Mouse (Mus musculus) hindbrain, embryonic 13.5 days (tissue): ENCODE results near the gene Ifngr1. TPM values are rescaled to one million over a fixed set of nuclear protein-coding genes. Genes with fewer than 3 reads are reported as not detected.
"Not testable (repeated sequence)": the region's sequence is repeated elsewhere in the genome, so short reads cannot be mapped to it uniquely, and the experiment has no call there.

ENCODE experiments used
- ATAC-seq: fragments of 200-750 bp; cut with Nextera tagmentation; 2 replicates; pipeline ENCODE4 v1.8.0; 2017; ENCODE audit warnings: moderate TSS enrichment; ENCODE audit not compliant: low FRiP score
- H3K27ac ChIP-seq: fragments of 300-500 bp; sonication (generic); 2 replicates; pipeline ENCODE4 v1.5.1; 2015; ENCODE audit warnings: inconsistent platforms, mild to moderate bottlenecking, moderate library complexity
- H3K27me3 ChIP-seq: fragments of 300-500 bp; sonication (generic); 2 replicates; pipeline ENCODE4 v1.6.1; 2015; ENCODE audit warnings: mild to moderate bottlenecking, inconsistent platforms
- H3K36me3 ChIP-seq: fragments of 300-500 bp; sonication (generic); 2 replicates; pipeline ENCODE4 v1.6.1; 2015; ENCODE audit warnings: mild to moderate bottlenecking, inconsistent platforms
- H3K4me1 ChIP-seq: fragments of 300-500 bp; sonication (generic); replicated peaks from 2 replicates; pipeline ENCODE4 v1.6.1; 2015; ENCODE audit warnings: inconsistent platforms
- H3K4me2 ChIP-seq: fragments of 300-500 bp; sonication (generic); 2 replicates; pipeline ENCODE4 v1.6.1; 2015; ENCODE audit warnings: inconsistent platforms, mild to moderate bottlenecking, moderate library complexity
- H3K4me3 ChIP-seq: fragments of 300-500 bp; sonication (generic); 2 replicates; pipeline ENCODE4 v1.5.1; 2015; ENCODE audit warnings: mild to moderate bottlenecking, inconsistent platforms
- H3K9ac ChIP-seq: fragments of 300-500 bp; sonication (generic); 2 replicates; pipeline ENCODE4 v1.6.1; 2015; ENCODE audit warnings: mild to moderate bottlenecking, inconsistent platforms
- H3K9me3 ChIP-seq: fragments of 300-500 bp; sonication (generic); 2 replicates; pipeline ENCODE4 v1.6.1; 2016; ENCODE audit warnings: inconsistent platforms
- WGBS: fragments of 180-500 bp; shearing (Covaris S2); methylation state at CpG from one replicate; pipeline ENCODE4 v1.1.7; 2015; 5-methylcytosine and 5-hydroxymethylcytosine counted together
- polyA plus RNA-seq: library from polyadenylated mRNA; unstranded; fragments of >200 nt; fragmentation: Nextera tagmentation; extraction: Ambion mirVana; gene quantifications from 2 replicates; pipeline ENCODE4 v1.2.1, GENCODE M21; 2015

Gene Ifngr1
- polyA plus RNA-seq, 1 experiment from 2014 or later: 21.6 TPM

DNA sequence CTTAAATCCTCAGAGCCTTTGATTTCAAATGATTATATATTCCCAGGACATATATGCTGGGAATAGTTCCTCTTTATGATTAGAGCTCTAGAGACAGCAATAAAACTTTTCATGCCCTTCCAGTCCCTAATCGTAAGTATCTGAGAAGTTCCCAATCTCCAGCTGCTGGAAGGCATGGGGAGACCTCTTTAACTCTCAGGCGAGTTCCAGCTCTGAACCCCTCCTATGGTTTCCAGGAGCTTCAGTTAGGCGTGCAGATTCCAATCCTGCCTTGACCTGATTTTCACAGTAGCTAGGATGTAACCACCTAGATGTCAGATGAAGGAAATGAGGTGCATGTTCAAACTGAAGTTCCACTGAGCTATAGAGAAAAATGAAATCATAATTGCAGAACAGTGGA is 807 bp downstream of the Ifngr1 start:
- Histone ChIP-seq H3K4me3 (peak overlapping the region; percentile 72), H3K36me3 (no peaks in the 10 kb centered on the region), H3K27ac (no peak overlapping the region), H3K4me1 (peaks cover 12% of the 10 kb centered on the region), H3K27me3 (peaks cover 3% of the 10 kb centered on the region; the same call in 1 of the 2 replicates), H3K9ac (peak overlapping the region; percentile 84), H3K9me3 (no peaks in the 10 kb centered on the region), H3K4me2 (peak overlapping the region; percentile 84)
- whole genome bisulfite sequencing: 17% methylated on average over 3 of the region's 3 CpGs
- ATAC-seq: no peak

DNA sequence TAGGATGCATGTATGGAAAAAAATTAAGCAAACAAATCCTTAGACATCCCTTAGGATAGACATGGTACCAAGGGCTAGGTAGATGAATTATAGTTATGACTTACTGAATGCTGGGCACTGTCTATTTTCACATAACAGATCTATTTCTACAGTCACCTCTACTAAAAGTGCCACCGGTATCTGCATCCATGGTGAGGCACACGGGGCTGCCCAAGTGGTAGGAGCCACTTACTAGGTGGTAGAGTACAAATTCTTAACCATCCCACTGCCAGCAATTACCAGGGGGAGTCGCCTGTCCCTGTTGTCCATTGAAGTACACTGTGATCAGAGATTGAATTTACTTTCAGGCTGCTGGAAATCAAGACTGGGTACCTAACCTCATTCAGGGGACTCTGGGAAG is 1.5 kb downstream of the Ifngr1 start:
- ATAC-seq: no peak
- no peaks in the 10 kb centered on the region for H3K9me3 ChIP-seq
- peaks cover 3% of the 10 kb centered on the region; the same call in 1 of the 2 replicates for H3K27me3 ChIP-seq
- H3K4me1 ChIP-seq: peaks cover 12% of the 10 kb centered on the region
- H3K36me3 ChIP-seq: no peaks in the 10 kb centered on the region
- H3K9ac ChIP-seq: no peak overlapping the region
- WGBS: 93% methylated on average over 3 of the region's 3 CpGs
- no peak overlapping the region for H3K4me3 ChIP-seq
- H3K4me2 ChIP-seq: no peak overlapping the region
- H3K27ac ChIP-seq: no peak overlapping the region

DNA sequence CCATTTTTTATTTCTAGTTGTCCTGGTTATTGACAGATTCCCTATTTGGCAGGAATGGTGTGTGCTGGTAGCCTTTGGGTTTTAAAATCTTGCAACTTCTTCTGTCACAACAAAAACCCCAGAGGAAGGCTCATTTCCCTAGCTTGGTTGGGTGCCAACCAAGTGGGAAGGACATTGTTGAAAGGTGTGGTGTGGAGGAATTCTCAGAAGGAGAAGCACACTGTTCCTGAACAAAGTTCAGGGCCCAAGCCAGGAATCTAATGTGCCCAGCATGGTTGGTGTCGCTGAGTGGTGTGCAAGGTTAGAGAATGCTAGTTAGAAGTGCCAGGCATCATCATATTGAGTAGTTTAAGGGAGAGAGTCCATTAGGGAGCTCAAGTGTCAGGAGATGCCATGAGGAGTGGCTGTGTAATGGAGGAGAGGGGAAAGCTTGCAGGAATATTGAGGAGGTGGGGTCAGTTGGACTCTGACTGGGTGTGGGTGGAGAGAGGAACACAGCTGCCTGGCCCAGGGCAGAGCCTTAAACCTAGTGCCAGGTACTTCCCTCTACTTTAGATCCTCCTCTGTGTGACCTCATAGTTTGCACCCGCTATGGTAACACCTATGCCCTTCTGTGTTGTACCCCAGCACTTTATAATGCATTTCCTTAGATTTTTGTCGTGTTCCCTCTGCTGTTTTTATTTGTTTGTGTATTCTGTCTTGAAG is 2.6 kb downstream of the Ifngr1 start:
- H3K9ac ChIP-seq: no peak overlapping the region; the same call in 1 of the 2 replicates

DNA sequence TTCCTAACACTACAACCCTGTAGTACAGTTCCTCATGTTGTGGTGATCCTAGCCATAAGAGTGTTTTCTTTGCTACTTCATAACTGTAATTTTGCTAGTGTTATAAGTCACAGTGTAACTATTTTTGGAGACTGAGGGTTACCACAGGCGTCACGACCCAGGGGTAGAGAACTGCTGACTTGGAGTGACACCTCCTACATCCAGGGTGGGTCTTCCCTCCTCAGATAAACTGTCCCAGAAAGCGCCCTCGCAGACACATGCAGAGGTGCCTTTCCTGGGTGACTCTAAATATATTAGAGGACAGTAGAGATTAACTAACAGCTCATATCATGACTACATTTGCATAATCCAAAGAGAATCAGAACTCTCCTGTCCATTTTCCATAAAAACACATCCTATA is 5.1 kb downstream of the Ifngr1 start:
- Histone ChIP-seq H3K9ac (no peak overlapping the region), H3K4me2 (no peak overlapping the region), H3K36me3 (peaks cover 8% of the 10 kb centered on the region), H3K27ac (no peak overlapping the region), H3K9me3 (no peaks in the 10 kb centered on the region), H3K4me1 (peaks cover 12% of the 10 kb centered on the region), H3K4me3 (no peak overlapping the region), H3K27me3 (0 out of 2 replicates have a peak, but pooled peaks cover 3% of the 10 kb centered on the region)
- WGBS: 85% methylated on average over 4 of the region's 4 CpGs
- ATAC-seq: no peak

More for the DNA sequence above, 2.6 kb downstream of the Ifngr1 start:
- Histone ChIP-seq H3K4me2 (no peak overlapping the region), H3K36me3 (no peaks in the 10 kb centered on the region), H3K27me3 (peaks cover 3% of the 10 kb centered on the region; the same call in 1 of the 2 replicates), H3K4me1 (peaks cover 12% of the 10 kb centered on the region), H3K27ac (no peak overlapping the region), H3K4me3 (no peak overlapping the region), H3K9me3 (no peaks in the 10 kb centered on the region)
- WGBS: 90% methylated on average over 3 of the region's 3 CpGs
- no peak for ATAC-seq

DNA sequence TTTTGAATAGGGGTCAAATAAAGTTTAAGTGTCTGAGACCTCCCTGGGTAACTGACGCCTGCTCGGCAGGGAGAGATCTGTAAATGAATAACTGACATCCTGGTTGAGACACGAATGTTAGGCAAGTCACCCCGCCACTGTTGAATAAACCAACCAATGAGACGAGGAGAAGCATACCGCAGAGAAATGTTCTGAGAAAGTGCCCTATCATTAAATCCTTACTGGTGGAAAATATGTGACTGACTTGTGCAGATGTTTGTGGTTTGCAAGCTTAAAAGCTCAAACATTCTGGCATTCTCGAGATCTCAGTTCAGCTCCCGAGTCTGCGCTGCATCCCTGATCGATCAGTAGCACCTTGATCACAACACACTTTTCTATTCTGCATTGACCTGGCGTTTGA is 6.3 kb downstream of the Ifngr1 start:
- no peak overlapping the region for H3K4me2 ChIP-seq
- no peak for ATAC-seq
- H3K27ac ChIP-seq: no peak overlapping the region
- H3K9ac ChIP-seq: no peak overlapping the region
- H3K4me3 ChIP-seq: no peak overlapping the region
- 83% methylated on average over 11 of the region's 11 CpGs for WGBS
- 0 out of 2 replicates have a peak, but pooled peaks cover 3% of the 10 kb centered on the region for H3K27me3 ChIP-seq
- peaks cover 15% of the 10 kb centered on the region for H3K36me3 ChIP-seq
- peaks cover 4% of the 10 kb centered on the region; the same call in 1 of the 2 replicates for H3K4me1 ChIP-seq
- no peaks in the 10 kb centered on the region for H3K9me3 ChIP-seq

DNA sequence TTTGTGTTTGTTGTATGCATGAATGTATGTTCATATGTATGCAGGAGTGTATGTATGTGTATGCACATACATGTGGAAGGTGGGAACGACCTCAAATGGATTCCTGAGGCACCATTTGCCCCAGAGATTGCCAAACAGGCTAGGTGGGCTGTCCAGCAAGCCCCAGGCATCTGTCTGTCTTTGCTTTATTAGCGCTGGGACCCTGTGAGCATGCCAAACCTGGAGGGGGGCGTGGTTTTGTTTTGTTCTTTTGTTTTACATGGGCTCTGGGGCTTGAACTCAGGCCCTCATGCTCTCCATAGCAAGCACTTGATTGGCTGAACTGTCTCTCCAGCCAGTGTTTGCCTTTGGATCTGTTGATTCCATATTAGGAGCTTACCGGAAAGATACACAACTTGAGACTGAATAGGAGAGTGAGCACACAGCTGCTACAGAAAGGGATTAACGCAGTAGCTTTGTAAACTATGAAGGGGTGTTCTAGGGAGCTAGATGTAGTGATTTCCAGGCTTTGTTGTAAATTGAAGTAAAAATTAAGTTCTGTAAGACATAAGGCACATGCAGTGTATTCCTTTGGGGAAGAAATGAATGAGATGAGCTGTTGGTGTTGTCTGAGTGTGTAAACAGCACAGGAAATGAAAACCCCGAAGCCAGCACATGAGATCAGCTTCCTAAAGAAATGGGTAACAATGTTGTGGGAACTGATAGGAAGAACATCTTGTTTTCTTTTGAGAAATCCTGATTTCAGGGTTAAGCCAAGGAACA is 7.8 kb downstream of the Ifngr1 start:
- no peak overlapping the region for H3K4me2 ChIP-seq
- no peaks in the 10 kb centered on the region for H3K9me3 ChIP-seq
- no peak overlapping the region for H3K9ac ChIP-seq
- H3K4me3 ChIP-seq: no peak overlapping the region
- ATAC-seq: no peak
- H3K27ac ChIP-seq: no peak overlapping the region
- peaks cover 23% of the 10 kb centered on the region for H3K36me3 ChIP-seq
- no peaks in the 10 kb centered on the region; the same call in 1 of the 2 replicates for H3K4me1 ChIP-seq
- H3K27me3 ChIP-seq: no peaks in the 10 kb centered on the region
- 75% methylated on average over 6 of the region's 6 CpGs for WGBS

DNA sequence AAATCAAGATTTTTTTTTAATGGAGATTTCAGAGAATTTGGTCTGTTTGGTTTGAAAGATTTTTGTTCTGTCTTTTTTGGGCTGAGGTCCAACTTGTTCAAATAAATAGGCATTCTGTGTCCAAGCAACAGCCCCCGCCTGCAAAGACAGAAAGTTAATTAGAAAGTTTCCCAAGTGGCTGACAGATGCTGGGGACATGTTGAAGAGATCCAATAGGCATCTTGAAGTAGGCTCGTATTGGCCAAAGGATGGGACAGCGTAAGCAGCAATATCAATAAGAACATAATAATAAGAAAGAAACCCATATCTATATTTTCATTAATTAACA is 8.3 kb downstream of the Ifngr1 start:
- no peak for ATAC-seq
- Histone ChIP-seq H3K9me3 (no peaks in the 10 kb centered on the region), H3K27me3 (no peaks in the 10 kb centered on the region), H3K27ac (no peak overlapping the region), H3K4me2 (no peak overlapping the region), H3K36me3 (peaks cover 26% of the 10 kb centered on the region), H3K9ac (no peak overlapping the region), H3K4me3 (no peak overlapping the region), H3K4me1 (no peaks in the 10 kb centered on the region)
- 75% methylated on average over 3 of the region's 3 CpGs for WGBS

DNA sequence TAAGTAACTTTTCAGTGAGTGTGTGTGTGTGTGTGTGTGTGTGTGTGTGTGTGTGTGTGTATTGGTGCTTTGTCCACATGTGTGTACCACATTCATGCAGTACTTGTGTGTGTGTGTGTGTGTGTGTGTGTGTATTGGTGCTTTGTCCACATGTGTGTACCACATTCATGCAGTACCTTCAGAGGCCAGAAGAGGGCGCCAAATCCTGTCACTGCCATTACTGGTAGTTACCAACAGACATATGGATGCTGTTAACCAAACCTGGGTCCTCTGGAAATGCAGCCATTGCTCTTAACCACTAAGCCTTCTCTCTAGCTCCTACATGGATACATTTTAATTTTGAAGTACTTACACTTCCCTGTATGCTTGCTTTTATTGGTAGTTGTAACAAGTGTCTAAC is 9.8 kb downstream of the Ifngr1 start:
- H3K9ac ChIP-seq, H3K27ac ChIP-seq, H3K4me2 ChIP-seq, H3K4me3 ChIP-seq, ATAC-seq, H3K27me3 ChIP-seq, H3K4me1 ChIP-seq, H3K9me3 ChIP-seq: not testable (repeated sequence)
- H3K36me3 ChIP-seq: peaks cover 40% of the 10 kb centered on the region
- 38% methylated on average over 1 of the region's 1 CpGs for WGBS

DNA sequence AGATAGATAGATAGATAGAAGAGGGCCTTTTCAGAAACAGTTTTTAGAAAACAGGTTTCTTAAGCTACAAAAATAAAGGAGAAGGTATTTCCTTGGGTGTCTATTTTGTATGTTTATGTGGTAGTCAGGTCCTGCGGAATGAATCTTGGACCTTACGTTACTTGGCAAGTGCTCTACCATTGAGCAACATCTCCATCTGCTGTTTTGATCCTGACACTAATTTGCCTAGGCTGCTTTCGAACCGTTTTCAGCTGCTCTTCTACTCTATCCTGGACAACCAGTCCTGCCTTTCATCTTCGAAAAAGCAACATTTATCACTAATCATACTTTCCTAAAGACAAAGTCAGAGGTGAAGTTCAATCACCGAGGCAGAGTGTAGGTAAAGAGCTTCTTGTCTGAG is 11.5 kb downstream of the Ifngr1 start:
- Histone ChIP-seq H3K4me2 (no peak overlapping the region), H3K4me3 (no peak overlapping the region), H3K27me3 (no peaks in the 10 kb centered on the region), H3K4me1 (no peaks in the 10 kb centered on the region), H3K27ac (no peak overlapping the region), H3K36me3 (peaks cover 53% of the 10 kb centered on the region), H3K9ac (no peak overlapping the region), H3K9me3 (no peaks in the 10 kb centered on the region)
- no peak for ATAC-seq
- WGBS: 92% methylated on average over 6 of the region's 6 CpGs

DNA sequence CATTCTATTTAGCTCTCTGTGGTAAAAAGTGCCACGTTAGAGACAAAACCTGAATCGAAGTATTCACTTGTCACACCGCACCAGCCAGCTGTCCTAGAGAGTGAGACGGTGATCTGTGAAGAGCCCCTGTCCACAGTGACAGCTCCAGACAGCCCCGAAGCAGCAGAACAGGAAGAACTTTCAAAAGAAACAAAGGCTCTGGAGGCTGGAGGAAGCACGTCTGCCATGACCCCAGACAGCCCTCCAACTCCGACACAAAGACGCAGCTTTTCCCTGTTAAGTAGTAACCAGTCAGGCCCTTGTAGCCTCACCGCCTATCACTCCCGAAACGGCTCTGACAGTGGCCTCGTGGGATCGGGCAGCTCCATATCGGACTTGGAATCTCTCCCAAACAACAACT is 17.4 kb downstream of the Ifngr1 start:
- Histone ChIP-seq H3K27me3 (no peaks in the 10 kb centered on the region), H3K4me1 (no peaks in the 10 kb centered on the region; the same call in 1 of the 2 replicates), H3K4me2 (no peak overlapping the region), H3K27ac (no peak overlapping the region), H3K9ac (no peak overlapping the region), H3K36me3 (peaks cover 36% of the 10 kb centered on the region), H3K4me3 (no peak overlapping the region), H3K9me3 (no peaks in the 10 kb centered on the region)
- 27% methylated on average over 14 of the region's 14 CpGs for WGBS
- ATAC-seq: no peak

DNA sequence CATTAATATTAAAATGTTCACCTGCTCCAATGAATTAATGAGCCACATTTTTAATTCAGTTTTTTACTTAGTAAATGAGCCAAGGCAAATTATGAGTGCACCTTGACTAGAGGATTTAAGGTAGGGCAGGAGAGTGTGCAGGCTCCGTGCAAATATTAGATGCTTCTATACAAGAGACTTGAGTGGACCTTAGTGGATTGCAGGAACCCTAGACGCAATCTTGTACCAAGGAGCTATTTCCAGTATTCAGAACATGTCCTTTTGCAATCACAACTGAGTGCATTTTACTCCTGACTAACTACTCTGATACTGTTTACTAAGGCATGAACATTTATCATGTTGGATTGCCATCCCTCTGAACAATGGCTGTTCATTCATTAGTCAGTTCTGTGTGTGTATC is 19.9 kb downstream of the Ifngr1 start:
- Histone ChIP-seq H3K4me1 (no peaks in the 10 kb centered on the region; the same call in 1 of the 2 replicates), H3K9ac (no peak overlapping the region), H3K27ac (no peak overlapping the region), H3K4me2 (no peak overlapping the region), H3K4me3 (no peak overlapping the region), H3K27me3 (no peaks in the 10 kb centered on the region), H3K36me3 (peaks cover 16% of the 10 kb centered on the region), H3K9me3 (no peaks in the 10 kb centered on the region)
- no peak for ATAC-seq
- WGBS: 49% methylated on average over 2 of the region's 2 CpGs

DNA sequence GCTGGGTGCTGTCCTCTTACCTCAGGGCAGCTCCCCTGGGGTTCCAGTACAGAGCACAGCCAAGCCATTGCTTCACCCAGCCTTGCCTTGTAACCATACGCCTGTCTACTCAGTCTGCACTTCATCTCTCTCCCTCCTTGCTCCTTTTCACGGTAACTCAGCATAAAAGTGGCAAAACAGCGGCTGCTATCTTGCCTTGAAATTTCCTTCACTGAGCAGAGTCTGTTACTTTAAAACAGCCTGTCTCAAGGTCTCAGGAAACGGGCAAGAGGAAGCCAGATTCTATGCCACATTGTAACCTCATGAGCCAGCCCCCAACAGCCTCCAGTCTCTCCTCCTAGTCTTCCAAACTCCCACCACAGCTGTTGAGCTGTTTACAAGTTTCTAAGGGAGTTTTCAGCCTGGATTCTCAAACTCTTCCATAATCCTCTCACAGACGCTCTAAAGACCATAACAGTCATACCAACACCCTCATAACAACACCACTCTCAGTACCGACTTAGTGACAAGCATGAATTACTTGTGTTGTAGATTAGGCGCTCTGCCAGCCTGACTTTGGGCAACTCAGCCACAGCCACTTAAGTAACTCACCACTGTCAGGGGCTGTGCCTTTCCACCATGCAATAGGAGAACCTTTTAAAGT is 21.5 kb downstream of the Ifngr1 start:
- no peak overlapping the region for H3K27ac ChIP-seq
- no peaks in the 10 kb centered on the region for H3K27me3 ChIP-seq
- H3K4me3 ChIP-seq: no peak overlapping the region
- H3K36me3 ChIP-seq: peaks cover 4% of the 10 kb centered on the region; the same call in 1 of the 2 replicates
- H3K4me2 ChIP-seq: no peak overlapping the region
- H3K9ac ChIP-seq: no peak overlapping the region
- H3K9me3 ChIP-seq: no peaks in the 10 kb centered on the region
- no peak for ATAC-seq
- WGBS: 74% methylated on average over 7 of the region's 7 CpGs
- no peaks in the 10 kb centered on the region; the same call in 1 of the 2 replicates for H3K4me1 ChIP-seq
